Mouse (Mus musculus) liver, adult (tissue): ENCODE data around the gene Hsd17b7.

Source experiments
- GATA4 ChIP-seq: IDR thresholded peaks from 2 replicates; pipeline ENCODE4 v1.6.1; 2014; ENCODE audit warnings: mild to moderate bottlenecking, low read length; ENCODE audit not compliant: insufficient replicate concordance

Hsd17b7 gene

DNA sequence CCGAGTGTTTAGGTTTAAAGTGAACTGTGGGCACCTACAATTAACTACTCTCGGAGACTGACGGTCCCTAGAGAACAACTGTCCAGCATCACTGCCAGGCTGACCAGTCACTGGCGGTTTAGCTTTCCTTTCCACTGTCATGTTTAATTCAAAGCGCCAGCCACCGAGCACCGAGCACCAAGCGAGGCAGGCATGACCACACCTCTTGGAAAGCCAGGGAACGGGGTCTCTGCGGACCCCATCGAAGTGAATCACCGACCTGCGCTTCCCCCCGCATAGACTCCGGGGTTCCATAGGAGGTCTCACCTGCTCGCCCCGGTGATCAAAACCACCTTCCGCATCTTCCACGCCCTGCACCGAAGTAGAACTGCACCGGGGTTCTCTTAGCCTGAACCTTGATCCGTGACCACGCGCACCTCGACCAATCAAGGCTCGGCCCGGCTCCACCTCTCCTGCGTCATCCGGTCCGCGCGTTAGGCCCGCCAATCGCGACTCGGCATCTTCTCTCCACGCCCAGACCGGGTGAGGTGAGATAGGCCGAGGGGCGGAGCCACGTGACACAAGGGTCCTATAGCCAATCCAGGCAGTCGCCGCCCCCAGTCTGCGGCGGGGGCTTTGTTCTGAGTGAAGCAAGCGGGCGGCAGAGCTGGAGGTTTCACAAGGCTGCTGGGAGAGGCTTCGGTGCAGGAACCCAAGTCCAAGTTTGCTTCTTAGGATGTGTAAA, at the start of gene Hsd17b7:
Hsd17b7 (minus strand) TSS at position 450 of the 724 bp plus-strand sequence.
- TF ChIP-seq GATA4 = peak; percentile 74; the same call in 1 of the 2 replicates

DNA sequence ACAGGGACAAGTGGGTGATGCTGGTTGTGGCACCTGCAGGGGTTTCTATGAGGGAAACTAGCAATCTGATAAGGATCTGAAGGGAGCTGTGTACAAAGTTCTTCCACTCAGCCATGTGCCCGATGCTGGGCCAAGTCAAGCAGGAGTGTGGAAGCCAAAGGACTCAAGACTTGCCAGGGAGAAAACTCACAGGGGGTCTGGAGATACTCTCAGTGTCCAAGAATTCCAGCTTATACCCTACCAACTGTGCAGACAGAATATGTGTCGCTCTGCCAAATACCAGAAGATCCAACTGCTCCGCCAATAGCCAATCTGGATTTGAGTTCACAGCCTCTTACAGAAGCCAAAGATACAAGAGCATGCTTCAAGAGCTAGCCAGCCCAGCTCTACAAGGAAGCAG, 45.7 kb upstream of the Hsd17b7 start:
- no peak for TF ChIP-seq GATA4

DNA sequence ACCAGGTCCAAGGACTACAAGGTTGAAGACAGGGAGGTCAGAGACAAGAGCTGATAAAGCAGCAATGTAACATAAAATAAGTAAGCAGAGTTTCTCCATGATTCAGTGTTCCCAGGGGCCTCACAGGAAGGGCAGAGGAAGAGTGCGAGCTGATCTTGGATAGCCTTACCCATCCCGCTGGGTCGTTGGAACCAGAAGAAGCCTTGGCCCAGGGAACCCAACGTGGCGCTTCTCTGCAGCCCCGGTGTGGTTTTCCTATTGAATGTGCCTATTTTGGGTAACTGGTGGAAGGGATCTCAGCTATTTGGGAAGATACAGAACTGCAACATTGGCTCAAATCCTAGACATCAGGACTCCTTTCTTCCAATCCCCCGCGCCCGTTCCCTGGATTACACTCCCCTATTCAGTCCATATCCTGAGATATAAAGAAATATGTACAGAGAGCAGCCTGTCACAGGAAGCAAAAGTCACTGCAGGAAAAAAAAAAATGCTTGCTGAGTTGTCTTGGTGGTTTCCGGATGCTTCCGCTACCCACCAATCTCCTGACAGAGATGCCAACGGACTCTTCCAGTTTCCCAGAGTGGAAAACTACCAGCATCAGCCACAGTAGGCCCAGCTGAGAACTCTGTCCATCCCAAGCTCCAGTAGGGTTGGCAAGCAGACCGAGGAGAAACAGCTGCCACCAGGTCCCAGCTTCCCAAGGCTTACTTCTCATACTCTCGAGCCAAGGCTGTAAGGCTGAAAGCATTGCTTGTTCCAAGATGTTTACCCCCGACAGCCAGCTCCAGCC, 41.9 kb upstream of the Hsd17b7 start:
- TF ChIP-seq GATA4 = no peak; the same call in 1 of the 2 replicates

DNA sequence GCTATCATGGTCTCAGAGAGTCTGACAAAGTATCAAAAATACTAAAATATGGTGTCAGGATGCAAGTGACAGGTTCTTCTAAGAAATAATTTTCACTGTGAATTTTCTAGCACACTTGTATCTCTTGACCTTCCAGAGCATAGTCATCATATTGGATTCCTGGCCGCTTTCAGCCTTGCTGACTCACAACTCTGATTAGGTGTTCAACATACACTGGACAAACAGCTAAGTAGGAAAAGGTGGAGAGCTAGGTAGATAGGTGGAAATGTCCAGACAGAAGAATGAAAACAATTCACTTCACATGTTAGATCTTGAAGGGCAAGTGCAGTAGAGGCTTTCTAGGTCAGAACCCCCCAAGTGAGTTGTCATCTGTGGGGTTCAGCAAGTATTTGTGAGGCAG, 40.3 kb upstream of the Hsd17b7 start:
- no peak for TF ChIP-seq GATA4

DNA sequence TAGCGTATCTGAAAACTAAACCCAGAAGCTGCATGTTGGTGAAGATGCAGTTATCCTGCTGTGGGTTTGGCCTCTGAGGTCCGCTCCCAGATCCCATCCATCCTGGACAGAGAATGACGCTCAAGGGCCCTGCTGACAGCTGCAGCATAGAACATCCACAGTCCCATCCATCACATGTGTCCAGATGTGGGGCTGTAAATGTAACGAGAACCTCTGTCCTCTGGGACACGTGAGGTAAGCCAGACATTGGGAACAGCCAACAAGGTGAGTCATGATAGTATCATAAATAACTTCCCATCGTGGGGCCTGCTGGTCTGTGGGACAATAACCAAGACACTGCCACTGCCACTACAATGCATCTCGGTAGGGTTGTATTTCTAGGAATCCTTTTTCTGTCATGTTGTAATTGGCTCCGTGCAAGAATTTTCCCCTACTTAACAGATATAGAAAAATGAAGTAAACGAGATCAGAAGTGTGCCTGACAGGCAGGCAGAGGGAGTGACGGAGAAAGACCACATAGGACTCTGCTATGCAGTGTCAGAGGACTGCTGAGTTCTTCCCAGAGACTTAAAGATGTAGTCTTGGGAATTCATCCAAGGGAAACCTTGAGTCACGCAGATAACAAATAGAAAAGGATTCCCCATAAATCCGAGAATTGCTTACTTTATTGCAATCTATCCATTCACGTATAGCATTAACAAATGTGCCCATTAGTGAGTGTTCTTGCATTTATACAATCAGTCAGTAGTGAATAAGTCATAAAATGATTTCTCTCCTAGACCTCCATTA, 39.6 kb upstream of the Hsd17b7 start:
- TF ChIP-seq GATA4 = no peak

DNA sequence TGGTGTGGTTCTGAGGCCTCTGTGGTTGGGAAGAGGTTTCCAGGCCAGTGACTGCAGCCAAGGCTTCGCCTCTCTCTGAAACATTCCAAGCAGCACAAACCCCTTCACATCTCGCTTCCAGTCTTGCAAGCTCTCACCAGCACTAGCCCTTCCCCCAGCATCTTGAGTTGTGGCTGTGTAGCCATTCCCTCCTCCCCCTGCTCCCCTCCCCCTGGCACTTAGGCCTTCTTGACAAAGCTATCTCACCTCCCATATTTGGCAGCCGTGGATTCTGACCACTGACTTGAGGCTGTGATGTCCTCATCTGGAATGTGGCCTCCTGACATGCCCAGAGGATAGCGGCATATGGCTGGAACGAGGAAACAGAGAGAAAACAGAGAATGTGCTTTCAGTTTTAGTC, 37.5 kb upstream of the Hsd17b7 start:
- TF ChIP-seq GATA4 = peak; percentile 23; the same call in 1 of the 2 replicates

DNA sequence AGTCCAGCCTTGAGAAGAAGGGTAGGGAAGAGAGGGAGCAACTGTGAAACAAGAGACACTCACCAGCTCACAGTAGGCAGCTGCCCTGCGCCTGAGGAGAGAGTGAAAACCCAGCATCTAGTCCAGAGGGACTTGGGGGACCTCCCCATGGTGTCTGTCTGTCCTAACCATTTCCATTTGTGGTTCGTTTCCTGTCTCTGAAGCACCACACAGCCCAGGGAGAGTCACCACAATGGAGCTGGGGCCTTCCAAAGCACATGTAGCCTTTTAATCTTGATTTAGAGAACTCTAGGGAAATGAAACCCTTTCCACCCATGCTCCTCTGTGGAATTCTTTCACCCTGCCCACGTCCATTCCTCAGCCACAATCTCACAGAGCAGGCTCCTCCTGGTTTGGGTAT, 36.3 kb upstream of the Hsd17b7 start:
- TF ChIP-seq GATA4 = no peak

DNA sequence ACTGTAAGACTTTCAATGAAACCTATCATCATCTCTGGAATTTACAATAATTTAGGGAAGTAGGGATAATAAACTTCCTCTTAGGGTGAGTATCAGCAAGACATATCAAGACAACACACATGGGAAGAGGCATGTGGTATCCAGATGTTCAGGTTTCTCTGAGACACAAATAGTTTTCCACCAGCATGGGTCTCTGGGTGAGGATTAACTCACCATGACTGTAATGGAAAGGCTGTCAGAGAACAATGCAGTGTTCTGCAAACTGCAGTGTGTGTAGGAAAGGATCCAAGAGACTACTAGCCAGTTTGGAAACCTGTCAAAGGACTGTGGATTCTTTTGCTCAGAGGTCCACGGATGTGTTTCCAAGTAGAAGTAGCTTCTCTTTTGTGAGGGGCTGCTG, 17.1 kb upstream of the Hsd17b7 start:
- no peak for TF ChIP-seq GATA4

DNA sequence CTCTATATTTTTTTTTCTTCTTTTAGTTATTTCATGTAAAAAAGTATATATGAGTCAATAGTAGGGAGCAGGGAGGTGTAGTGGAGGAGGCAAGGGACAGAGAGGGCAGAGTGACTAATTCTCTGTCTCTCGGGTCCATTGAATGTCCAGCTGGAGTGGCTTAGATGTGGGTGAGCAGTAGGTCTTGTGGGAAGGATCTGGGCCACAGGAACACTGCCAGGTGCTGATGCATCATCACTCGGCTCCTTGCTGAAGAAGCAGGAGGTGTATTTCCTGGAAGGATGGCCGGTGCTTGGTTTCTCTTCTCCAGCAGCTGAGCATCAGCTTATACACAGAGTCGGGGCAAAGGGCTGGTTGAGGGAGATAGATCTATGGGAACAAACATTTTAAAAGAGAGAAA, 8.6 kb upstream of the Hsd17b7 start:
- no peak for TF ChIP-seq GATA4

DNA sequence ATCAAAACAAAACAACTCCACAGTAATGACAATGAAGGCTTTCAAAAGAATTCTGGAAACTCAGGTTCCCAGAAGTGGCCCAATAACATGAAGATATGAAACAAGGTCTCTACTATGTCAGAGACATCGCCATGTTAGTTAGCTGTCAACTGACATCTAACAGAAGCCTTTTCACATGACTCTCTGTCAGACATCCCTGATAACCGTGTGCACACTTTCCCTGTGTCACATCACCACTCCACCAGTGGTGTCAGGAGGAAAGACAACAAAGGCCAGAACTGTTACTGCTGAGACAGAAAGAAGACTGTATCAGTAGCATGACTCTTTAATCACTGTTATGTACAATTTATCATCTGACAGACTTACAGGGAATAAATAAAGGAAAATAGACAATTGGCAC, 3.0 kb upstream of the Hsd17b7 start:
- TF ChIP-seq GATA4 = no peak

DNA sequence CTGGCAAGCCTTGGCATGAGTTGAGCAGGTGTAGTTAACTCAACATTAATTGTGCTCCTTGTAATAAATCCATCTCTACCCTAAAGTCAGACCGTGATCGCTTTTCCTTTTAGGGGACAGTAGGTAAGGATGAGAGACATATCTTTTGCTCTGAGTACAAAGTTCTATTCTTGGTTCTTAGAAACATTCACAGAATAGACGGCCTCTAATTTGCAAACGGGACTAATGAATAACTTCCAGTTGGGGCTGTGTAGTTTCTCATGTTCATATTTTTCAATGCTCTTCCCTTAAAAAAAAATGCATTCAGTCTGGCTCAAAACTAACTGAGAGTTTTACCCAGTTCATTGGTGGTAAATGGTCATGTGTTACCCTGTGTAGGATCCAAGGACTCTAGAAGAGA, 1.9 kb upstream of the Hsd17b7 start:
- TF ChIP-seq GATA4 = no peak

DNA sequence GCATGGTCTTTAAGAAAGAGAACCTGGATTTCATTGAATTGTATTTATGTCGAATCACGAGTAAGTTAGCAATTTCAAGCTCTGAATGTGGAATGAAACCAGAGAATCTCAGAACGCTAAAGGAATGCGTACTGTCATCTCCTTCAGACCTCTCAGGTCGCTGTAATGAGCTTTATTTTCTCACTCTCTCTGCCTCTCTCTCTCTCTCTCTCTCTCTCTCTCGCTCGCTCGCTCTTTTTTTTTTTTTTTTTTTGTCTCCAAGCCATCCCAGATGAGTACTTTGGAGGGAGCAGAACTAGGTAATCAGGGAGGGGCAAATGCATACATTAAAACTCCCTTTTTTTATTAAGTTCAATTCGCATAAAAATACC, 460 bp upstream of the Hsd17b7 start:
- TF ChIP-seq GATA4 = no peak

DNA sequence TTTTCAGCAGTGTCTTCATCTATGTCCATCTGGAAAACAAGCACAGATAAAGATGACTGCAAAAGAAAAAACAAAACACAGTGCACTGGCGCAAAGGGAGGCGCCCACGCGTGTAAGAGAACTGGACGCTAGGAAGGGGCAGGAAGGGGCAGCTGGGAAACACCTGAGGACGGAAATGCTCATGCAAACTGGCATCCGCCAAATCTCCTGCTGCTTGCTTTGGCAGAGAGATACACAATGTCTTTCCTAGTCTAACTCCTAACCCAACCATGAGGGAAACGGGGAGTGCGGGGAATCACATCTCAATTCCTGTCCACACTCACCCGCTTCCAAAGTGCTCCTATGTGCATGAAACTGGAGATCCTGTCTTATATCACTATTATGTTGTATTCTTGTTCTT, 15.9 kb downstream of the Hsd17b7 start:
- no peak for TF ChIP-seq GATA4

DNA sequence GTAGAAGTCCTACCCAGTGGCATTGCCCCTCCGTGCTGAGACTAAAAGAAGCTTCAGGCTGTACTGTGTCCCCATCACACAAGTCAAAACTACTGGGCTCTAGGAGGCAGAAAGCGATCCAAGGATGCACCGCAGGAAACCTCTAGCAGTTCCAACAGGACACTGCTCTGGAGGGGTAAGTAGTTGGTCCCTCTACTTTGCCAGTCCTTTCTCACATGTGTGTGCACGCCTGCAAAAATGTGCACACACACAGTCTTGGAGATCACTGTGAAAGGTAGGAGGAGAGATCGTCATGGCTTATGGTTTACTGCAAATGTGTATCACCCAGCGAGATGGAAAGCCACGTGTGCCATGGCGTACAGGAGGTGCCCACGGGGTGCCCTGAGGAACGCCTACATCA, 16.4 kb downstream of the Hsd17b7 start:
- no peak for TF ChIP-seq GATA4

DNA sequence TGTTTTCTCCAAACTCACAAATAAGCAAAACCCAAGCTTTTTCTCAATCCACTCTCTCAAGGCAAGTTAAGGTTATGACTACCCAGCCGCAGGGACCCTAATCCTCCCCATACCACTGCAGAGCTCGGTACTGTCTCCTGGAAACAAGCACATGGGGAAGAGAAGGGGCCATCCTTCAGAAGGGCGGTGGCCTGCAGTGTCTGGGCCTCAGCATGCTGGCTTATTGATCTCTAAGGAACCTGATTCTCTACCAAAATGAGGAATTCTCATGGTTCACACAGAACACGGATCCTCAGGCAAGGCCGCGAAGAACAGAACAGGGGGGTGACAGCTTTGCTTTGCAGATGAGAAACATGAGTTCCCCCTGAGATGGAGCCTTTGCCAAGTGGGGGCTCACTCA, 17.5 kb downstream of the Hsd17b7 start:
- no peak for TF ChIP-seq GATA4

DNA sequence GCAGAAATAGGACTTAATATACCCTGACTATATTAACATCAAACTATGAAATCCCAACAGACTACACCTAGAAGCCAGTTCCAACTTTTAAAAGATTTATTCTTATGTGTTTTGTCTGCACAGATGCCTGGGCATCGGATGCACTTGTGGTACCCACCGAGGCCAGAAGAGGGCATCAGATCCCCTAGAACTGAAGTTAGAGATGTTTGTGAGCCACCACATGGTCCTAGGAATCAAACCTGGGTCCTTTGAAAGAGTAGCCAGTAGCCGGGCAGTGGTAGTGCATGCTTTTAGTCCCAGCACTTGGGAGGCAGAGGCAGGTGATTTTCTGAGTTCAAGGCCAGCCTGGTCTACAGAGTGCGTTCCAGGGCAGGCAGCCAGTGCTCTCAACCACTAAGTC, 18.4 kb downstream of the Hsd17b7 start:
- TF ChIP-seq GATA4 = no peak

DNA sequence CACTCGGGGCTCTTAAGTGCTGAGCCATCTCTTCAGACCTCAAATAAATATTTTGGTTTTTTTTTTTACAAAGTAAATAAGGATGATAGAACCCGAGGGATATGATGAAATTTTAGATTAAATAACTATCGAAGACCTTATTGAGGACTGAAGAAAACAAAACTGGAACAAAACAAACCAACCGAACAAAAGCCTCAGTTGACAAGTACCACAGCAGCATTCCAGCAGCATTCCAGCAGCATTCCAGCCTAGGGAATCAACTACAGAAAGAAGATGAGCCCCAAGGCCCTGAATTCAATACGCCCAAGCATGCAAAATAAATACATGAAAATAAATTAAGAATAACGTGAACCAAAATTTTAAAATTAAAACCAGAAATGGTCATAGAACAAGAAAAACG, 19.1 kb downstream of the Hsd17b7 start:
- no peak for TF ChIP-seq GATA4

DNA sequence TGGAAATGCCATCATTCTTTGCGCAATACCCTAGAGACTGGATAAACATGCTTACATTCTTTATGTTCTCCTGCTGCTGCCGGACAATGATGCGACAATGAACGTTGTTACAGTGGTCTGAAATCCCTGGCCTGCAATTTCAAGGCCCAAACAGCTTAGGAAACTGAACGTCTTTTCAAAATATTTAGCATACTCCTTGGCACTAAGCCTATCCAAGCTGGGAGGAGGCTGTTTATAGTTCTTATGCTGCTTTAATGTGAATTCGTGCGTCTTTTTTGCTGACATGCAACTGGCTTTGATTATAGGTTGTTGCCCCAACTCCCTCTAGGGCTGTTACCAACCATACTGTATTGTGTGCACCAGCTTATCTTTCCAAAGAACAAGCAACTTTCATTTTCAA, 20.2 kb downstream of the Hsd17b7 start:
- TF ChIP-seq GATA4 = no peak
